Mouse (Mus musculus): ENCODE measurements around the gene Cd207. TPM values are rescaled to one million over a fixed set of nuclear protein-coding genes. Genes with fewer than 3 reads are reported as not detected.
A peak's percentile ranks its signal among the peaks of the same experiment; 100 is the strongest.

The Cd207 gene
- total RNA-seq (2021) = not detected
- long read RNA-seq, experiment 1 = 0 reads
- long read RNA-seq, experiment 2 = 0 reads

DNA sequence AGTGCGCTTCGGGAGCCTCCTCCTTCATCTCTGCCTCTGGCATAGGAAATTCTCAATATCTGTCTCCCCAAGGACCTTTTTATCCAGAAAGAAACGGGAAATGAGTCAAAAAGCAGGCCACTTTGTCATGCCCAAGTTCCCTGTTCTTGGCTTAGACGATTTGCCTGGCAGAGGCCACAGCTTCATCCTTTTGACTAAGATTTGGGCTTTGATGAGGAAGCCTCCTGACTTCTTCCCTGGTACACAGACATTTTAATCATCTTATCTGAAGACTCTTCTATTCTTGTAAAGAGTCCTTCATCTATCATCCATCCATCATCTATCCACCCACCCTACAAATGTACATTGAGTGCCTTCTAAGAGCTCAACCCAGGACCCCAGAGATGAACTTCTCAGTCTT, at the start of gene Cd207:
Gene Cd207 (minus strand): TSS at position 101 of the 400 bp plus-strand sequence.
- intact Hi-C loops (cut with DNase I; ENCODE audit: low total_unique reads) = no loop called here
- no peak for DNase-seq

DNA sequence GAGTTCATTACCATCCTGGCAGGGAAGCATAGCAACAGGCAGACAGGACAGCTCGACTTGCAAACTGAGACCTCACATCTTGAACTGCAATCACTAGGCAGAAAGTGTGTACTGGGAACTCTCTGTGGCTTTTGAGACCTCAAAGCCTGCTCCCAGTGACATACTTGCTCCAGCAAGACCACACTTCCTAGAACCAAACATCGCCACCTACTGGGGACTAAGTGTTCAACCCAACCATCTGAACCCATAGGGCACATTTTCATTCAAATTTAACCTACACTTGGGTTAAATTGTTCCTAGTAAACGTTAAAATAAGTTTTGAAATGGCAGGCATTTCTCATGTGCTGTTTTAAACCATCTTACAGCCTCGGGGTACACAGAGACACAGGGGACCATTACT, 49.5 kb upstream of the Cd207 start:
- DNase-seq = no peak
- intact Hi-C loops (cut with DNase I; ENCODE audit: low total_unique reads) = no loop called here

- no peak for DNase-seq
- intact Hi-C loops (cut with DNase I; ENCODE audit: low total_unique reads) = no loop called here
Observed at GRCm38 (mm10) chr6:83722526-83722925, 44.9 kb upstream of the Cd207 start.

GRCm38 (mm10) chr6:83717026-83717425, 39.4 kb upstream of the Cd207 start:
- intact Hi-C loops (cut with DNase I; ENCODE audit: low total_unique reads) = no loop called here
- DNase-seq = no peak

GRCm38 (mm10) chr6:83715461-83716196, 38.0 kb upstream of the Cd207 start:
- no peak for DNase-seq
- intact Hi-C loops (cut with DNase I; ENCODE audit: low total_unique reads) = no loop called here

DNA sequence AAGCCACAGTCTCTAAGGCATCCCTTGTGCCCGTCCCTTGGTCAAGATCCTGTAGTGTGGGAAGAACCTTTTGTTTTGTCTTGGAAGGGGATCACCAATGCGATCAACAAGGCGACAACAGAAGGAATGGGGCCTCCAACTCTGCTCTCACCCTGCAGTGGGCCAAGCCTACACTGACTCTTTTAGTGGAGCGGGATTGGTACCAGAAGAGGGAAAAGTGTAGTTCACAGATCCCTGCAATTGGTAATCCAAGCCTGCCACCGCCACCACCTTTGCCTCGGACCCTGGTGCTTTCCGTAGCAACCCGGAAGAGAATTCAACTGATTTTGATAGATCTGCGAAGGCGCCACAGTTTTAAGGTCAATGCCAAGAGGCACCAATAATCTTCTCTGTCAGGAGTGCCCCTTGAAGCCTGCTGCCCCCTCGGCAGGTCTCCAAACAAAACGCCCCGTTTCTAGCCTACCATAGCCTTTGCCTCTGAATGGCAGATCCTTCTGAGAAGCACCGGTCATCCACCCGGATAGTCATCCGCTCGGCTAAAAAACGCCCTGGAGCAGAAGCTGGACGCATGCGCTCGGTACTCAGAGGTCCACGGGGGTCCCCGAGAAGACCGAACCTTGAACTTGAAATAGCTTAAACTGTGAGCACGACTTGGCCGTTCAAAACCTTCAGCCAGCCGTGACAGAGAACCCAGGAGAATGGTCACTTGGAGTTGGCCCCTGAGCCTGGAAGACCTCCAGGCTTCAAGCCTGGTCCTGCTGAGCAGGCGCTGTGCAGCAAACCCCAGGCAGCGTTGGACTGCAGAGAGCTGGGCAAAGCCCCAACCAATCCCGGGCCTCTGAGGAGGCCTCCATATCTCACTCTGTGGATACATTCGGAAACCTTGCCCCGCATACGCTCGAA, 36.8 kb upstream of the Cd207 start:
- no peak for DNase-seq
- intact Hi-C loops (cut with DNase I; ENCODE audit: low total_unique reads) = no loop called here

GRCm38 (mm10) chr6:83713271-83714136, 35.8 kb upstream of the Cd207 start:
- DNase-seq = no peak
- intact Hi-C loops (cut with DNase I; ENCODE audit: low total_unique reads) = no loop called here

GRCm38 (mm10) chr6:83711725-83712475, 34.2 kb upstream of the Cd207 start:
- DNase-seq = no peak
- intact Hi-C loops (cut with DNase I; ENCODE audit: low total_unique reads) = no loop called here

GRCm38 (mm10) chr6:83711067-83711675, 33.5 kb upstream of the Cd207 start, which contains the start of gene Vax2:
TSS of gene Vax2 (plus strand) at chr6:83711264.
- DNase-seq = peak; percentile 73
- intact Hi-C loops (cut with DNase I; ENCODE audit: low total_unique reads) = no loop called here

GRCm38 (mm10) chr6:83710361-83711066, 32.9 kb upstream of the Cd207 start:
- no peak for DNase-seq

DNA sequence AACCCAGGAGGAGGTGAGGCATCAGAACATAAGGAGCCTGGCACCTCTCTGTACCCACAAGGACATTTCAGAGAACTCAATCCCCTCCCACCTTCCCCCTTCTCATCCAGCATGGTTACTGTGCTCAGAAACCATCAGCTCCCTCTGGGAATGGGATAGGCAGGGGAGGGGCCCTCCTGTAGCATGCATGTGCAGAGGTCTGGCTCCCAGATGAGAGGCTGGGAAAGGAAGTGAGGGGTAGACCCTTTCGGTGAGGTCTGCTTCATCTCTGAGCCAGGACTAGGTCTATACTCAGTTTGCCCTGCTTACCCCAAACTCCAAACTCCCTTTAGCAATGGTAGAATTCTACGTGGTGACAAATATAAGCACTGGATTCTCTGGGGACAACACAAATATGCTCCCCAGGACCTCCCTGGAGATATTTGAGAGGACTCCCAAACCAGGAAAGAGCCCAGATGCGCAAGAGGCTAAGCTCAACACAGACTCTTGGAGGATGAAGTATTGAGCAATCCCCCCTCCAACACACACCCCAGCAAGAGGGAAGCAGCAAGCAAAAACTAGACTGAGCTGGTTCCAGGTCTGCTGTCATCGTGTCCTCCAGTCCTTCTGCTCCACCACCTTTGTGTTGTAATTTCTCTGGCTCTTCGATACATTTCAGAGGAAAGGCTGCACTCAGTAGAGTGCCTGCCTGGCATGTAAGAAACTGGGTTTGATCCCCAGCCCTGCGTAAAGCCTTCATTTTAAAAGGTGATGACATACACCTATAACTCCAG, 30.3 kb upstream of the Cd207 start:
- DNase-seq = no peak
- intact Hi-C loops (cut with DNase I; ENCODE audit: low total_unique reads) = no loop called here

More at GRCm38 (mm10) chr6:83710361-83711066, 32.9 kb upstream of the Cd207 start:
- intact Hi-C loops (cut with DNase I; ENCODE audit: low total_unique reads) = no loop called here

DNA sequence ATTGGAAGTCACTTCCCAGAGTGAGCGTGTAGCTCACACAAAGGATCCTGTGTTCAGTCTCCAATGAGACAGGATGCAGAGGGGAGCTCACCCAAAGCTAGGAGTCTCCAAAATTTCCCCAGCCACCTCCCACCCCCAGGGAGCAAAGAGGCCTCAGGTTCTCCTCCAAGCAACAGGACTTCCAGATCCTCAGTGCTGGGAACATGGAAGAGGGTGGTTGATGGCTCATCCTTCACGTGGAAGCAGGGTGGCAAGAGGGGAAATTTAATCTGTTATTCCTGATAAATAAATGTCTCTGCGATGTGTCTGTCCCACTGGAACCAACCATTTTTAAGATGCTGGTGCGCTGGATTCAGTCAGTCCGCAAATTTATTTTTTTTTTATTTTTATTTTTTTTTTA, 27.0 kb upstream of the Cd207 start:
- DNase-seq = no peak
- intact Hi-C loops (cut with DNase I; ENCODE audit: low total_unique reads) = no loop called here

DNA sequence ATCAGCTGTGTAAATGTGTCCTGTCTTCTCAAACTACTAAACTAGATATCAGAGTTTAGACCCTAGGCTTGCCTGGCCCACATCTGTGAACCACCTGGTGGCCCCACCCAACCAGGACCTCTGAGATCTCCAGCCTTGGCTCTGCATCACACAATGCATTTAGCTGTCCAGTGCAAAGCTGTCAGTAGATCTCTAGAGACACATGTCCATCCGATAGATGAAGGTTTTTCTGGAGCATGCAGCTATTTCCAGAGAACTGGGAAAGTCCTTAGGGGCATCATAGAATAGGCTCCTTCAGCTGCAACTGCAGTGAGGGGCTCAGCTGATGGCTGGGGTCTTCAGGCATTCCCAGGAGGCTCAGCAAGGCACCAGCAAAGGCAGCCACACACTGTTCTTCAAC, 26.6 kb upstream of the Cd207 start:
- DNase-seq = no peak
- intact Hi-C loops (cut with DNase I; ENCODE audit: low total_unique reads) = no loop called here

- intact Hi-C loops (cut with DNase I; ENCODE audit: low total_unique reads) = no loop called here
- DNase-seq = no peak
Observed at GRCm38 (mm10) chr6:83703722-83704078, 26.0 kb upstream of the Cd207 start.

GRCm38 (mm10) chr6:83703000-83703721, 25.5 kb upstream of the Cd207 start:
- intact Hi-C loops (cut with DNase I; ENCODE audit: low total_unique reads) = no loop called here
- no peak for DNase-seq

- intact Hi-C loops (cut with DNase I; ENCODE audit: low total_unique reads) = no loop called here
- DNase-seq = no peak
Observed at GRCm38 (mm10) chr6:83702146-83702999, 24.7 kb upstream of the Cd207 start.

Measured in gastrocnemius, postnatal 14 days (tissue).